Mouse (Mus musculus): ENCODE measurements at regions not wholly inside any gene's neighbourhood (a gene's known extent, or its start where the extent isn't known, plus 50 kb on each side); places are given as distances from the start of the nearest gene placed in this dataset.

GRCm38 (mm10) chr14:17058438-17058837 is 239.5 kb upstream of the Rarb start:
- DNase-seq (ENCODE audit: low read depth, low spot score) = no peak

DNA sequence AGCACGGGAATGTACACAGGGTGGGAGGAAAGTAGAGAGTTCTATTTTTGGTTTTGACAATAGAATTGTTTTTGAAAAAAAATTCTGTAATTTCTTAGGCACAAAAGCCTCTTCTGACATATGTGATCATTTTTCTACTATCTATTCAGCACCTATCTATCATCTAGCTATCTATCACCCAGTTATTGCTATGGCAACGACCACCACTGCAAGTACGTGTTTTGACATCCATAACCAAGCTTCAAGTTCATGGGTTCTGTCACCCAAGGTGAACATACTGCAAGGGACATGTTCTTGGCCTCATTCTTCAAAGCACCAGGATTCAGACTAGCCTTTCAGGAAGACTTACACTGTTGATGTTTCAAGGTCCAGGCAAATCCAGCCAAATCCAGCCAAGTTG is 238.4 kb upstream of the Rarb start:
- DNase-seq (ENCODE audit: low read depth, low spot score) = no peak

DNA sequence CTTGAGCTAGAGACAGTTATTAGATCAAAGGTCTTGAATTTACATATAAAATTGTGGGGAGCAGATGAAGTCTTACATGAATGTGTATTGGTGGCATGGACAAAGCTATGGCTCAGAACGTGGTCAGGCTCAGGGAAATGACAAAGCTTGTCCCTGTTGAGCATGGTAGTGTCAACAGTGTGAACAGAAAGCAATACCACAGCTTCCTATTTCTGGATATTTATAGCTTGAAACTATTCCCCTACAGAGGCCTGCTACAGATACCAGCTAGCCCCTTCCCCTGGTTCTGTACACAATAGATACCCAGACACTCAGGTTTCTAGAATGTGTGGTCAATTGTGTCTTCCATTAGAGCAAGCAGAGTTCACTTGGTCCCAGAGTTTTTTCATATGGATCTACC is 236.8 kb upstream of the Rarb start:
- no peak for DNase-seq (ENCODE audit: low read depth, low spot score)

DNA sequence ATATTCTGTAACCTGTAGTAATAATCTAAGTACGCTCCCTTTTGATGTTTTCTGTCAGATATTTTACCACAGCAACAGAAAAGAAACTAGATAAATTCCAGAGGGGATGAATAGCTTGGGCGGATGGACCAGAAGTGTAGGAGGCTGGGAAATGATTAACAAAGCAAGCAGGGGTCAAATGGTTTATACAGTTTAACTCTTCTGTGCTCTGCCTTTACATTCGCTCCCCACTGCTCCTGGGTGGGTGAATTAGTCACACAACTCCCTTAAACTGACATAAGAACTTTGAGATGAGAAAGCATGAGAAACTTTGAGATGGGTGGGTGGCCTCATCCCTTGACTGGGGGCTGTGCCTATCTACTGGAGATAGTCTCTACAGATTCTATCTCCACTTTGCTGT is 235.4 kb upstream of the Rarb start:
- DNase-seq (ENCODE audit: low read depth, low spot score) = no peak

DNA sequence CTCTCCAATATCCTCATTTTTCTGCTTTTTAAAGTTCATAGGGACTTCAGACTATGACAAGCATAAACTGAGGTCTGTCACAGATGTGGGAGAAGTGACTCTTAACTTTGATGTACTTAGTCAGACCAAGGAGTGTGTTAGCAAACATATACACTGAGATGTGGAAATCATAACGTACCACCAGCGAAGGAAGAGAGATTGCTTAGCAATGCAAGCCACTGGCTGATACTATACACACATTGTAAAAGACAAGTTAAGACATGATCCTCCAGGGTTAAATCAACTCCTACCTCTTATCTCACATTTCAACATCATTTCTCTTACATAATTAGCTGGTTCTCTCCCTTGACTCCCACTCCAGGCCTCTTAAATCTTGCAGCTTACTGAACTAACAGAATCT is 227.9 kb upstream of the Rarb start:
- DNase-seq (ENCODE audit: low read depth, low spot score) = no peak

DNA sequence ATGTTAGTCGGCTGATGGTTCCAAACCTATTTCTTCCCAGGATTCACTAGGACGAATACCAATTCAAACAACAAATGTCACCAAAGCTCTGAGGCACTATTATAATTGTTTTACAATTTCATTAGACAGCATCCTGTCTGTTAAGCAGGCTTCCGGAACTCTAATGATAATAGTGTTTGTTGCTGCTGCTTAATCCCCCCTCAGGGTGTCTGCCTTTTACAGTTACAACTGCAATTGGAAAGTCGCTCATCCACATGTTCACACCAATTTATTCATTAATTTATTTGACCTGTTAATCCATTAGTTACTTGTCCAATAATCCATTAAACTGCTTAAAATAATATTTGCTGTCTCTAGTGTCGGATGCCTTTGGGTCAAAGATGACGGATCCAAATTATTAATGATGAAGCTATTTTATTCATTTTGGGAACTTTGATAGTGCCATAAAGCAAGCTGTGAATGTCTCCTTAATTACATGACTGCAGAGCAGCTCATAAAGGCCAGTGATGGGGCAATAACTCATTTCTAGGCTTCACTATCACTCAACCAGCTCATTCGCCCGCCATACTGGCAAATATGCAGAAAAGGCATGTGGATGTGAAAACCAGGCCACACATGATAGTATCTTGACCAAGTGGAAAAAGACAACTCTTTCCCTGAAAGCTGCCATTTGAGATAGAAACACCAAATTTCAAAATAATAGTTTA is 226.6 kb upstream of the Rarb start:
- DNase-seq (ENCODE audit: low read depth, low spot score) = no peak

- no peak for DNase-seq (ENCODE audit: low read depth, low spot score)
Observed at GRCm38 (mm10) chr14:17020603-17021356, 201.8 kb upstream of the Rarb start.

GRCm38 (mm10) chr14:17012931-17013330 is 194.0 kb upstream of the Rarb start:
- DNase-seq (ENCODE audit: low read depth, low spot score) = no peak

DNA sequence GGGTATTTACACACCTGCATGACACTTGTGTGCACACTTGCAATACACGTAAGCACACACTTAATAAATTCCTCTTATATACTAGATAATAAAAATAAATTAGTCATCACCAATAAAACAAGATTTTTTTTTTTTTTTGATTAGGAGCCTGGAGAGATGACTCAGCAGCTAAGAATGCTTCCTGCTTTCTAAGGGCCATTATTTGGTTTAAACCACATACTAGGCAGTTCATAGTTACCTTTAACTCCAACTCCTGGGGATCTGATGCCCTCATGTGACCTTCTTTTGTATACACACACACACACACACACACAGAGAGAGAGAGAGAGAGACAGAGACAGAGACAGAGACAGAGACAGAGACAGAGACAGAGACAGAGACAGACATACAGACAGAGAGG is 193.2 kb upstream of the Rarb start:
- DNase-seq (ENCODE audit: low read depth, low spot score) = no peak

GRCm38 (mm10) chr14:17005194-17006018 is 186.4 kb upstream of the Rarb start:
- no peak for DNase-seq (ENCODE audit: low read depth, low spot score)

GRCm38 (mm10) chr14:17004714-17005113 is 185.8 kb upstream of the Rarb start:
- DNase-seq (ENCODE audit: low read depth, low spot score) = no peak

DNA sequence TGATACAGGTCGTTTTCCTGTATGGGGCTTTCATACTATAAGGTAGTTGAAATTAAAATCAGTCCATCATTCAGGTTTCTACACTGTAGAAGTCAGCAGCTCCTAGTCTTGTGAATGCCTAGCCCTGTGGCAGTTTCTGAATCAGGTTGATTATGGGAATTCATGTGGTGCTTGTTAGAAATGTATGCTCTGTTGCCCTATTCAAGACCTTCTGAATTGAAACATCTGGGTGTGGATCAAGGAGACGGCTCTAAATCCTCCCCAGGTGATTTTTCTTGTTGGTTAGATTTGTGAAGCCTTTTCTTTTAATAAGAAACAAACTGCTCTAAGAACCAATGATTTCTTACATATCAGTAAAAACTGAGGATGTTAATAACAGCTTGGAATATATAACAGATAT is 177.8 kb upstream of the Rarb start:
- no peak for DNase-seq (ENCODE audit: low read depth, low spot score)

GRCm38 (mm10) chr14:16970911-16971310 is 152.0 kb upstream of the Rarb start:
- DNase-seq (ENCODE audit: low read depth, low spot score) = peak; percentile 51

DNA sequence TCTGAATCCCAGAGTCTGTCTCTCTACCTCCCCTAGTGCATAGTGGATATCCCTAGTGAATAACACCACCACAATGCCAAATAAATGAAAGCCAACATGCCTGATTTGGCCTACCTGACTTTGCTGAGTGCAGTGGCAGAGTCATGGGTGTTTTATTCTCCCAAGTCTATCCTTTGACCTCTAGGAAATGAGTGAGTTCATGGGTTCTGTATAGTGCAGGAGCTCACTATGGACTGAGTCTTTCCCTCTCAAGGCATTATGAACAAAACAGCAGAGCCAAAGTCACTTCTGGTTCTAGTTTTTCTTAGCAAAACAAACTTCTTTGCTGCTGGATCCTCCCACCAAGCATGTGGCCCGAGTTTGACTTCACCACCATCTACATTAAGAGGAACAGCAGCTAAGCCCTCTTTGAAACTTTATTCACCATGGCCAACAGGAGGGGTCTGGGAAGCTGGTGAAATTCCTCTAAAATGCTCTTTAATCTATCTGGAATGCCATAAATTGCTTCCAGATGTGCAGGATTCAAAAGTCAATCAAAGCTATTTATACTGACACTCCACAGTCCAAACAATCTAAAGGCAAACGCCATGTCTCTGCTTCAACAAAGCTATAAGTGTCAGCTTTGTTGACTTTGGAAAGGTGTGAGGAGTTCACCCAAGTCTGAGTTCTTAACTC is 145.9 kb upstream of the Rarb start:
- DNase-seq (ENCODE audit: low read depth, low spot score) = no peak

GRCm38 (mm10) chr14:16962216-16962826 is 143.4 kb upstream of the Rarb start:
- DNase-seq (ENCODE audit: low read depth, low spot score) = no peak

GRCm38 (mm10) chr14:16957802-16958201 is 138.8 kb upstream of the Rarb start:
- DNase-seq (ENCODE audit: low read depth, low spot score) = no peak

- DNase-seq (ENCODE audit: low read depth, low spot score) = no peak
Observed at GRCm38 (mm10) chr14:16954511-16955443, 135.8 kb upstream of the Rarb start.

DNA sequence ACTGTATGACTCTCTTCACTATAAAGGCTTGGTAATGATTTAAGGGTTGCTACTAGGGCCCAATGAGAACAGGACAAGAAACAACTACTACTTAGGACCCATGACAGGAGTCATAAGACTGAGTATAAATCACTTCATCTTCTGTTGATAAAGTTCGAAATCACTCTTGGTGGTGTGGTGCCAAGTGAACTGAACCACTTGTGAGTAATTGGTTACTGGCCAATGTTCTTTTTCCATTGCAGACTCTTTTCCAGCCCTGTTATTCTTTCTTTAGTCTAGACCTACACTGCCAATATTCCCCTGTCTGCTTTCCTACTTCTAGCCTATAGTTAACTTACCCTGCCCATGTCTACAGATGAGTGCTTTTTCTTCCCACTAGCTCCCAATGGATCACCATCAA is 129.8 kb upstream of the Rarb start:
- DNase-seq (ENCODE audit: low read depth, low spot score) = no peak

- no peak for DNase-seq (ENCODE audit: low read depth, low spot score)
Observed at GRCm38 (mm10) chr14:16944441-16944840, 125.5 kb upstream of the Rarb start.

DNA sequence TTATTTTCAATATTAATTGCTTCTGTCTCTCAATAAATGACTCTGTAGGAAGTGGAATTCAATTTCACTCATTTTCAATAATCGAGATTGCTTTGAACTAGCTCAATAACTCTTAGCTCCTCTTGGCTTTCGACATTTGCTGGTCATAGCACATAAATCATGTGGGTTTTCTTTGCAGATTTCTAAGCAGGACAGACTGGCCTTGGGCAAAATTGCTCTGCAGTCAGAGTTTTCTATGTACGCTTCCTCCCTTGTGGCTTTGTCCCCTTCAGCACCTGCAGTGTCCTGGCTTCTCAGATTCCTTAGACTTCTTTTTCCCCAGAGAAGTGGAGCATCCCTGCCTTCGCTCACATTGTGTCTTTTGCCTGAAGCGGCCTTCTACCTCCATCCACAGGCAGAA is 124.6 kb upstream of the Rarb start:
- DNase-seq (ENCODE audit: low read depth, low spot score) = no peak

All from ZHBTc4 (cell line).